Mouse (Mus musculus): ENCODE results near the gene Fam20c.

Gene Fam20c

GRCm38 (mm10) chr5:138820717-138821332 is 66.5 kb downstream of the Fam20c start:
- no peak for DNase-seq

GRCm38 (mm10) chr5:138825090-138825489 is 70.8 kb downstream of the Fam20c start:
- DNase-seq = no peak

GRCm38 (mm10) chr5:138833406-138833805 is 79.1 kb downstream of the Fam20c start:
- DNase-seq = no peak

- no peak for DNase-seq
Measured at GRCm38 (mm10) chr5:138834910-138835309, 80.6 kb downstream of the Fam20c start.

DNA sequence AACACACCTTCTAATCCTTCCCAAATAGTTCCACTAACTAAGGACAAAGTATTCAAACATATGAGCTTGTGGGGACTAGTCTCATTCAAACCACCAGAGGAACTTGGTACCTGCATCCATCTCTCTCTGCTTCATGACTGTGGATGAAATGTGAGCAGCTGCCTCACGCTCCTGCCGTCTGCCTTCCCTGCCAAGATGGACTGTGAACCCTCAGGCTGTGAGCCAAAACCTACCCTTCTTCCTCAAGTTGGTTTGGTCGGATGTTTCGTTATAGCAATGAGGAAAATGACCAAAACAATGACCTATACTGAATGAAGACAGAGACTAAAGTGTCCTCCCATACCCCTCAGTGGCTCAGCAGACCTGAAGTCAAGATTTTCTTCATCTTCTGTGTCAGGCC is 86.7 kb downstream of the Fam20c start:
- no peak for DNase-seq

GRCm38 (mm10) chr5:138843168-138843824 is 89.0 kb downstream of the Fam20c start:
- no peak for DNase-seq

- DNase-seq = no peak
Measured at GRCm38 (mm10) chr5:138846506-138846905, 92.2 kb downstream of the Fam20c start.

GRCm38 (mm10) chr5:138848102-138848501 is 93.8 kb downstream of the Fam20c start:
- peak; percentile 82 for DNase-seq

DNA sequence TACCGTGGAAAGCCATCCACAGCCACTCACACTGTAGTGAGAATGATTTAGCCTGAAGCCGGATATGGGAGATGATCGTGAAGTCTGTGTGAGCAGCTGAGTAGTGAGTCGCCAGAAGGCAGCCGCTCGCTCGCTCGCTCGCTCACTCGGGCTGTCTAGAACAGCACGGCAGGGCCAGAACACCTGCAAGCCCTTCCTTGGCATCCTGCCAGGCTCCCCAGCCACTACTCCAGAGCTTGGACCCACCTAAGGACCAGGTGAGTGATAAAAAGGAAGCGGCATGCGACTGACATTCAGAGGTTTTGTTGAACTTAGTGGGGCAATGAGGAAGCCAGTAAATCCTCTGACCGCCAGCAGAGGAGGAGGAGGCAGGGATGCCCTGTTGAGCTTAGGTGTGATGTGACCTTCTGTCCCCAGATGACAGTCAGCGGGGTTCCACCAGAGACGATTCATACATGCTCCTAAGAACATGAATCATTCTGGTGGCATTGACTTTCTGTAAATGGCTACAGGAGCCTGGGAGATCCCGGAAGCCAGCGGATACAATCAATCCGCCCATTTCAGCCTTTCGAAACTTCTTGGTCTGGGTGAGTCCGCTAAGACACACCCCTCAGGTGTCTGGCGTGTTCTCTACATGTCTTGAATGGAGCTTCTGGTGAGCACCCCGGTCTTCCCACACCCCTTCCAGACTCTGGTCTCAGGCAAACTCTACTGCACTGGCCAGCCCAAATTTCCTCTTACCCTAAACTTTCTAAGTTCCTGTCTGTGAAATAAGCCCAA is 95.6 kb downstream of the Fam20c start:
- DNase-seq = no peak

DNA sequence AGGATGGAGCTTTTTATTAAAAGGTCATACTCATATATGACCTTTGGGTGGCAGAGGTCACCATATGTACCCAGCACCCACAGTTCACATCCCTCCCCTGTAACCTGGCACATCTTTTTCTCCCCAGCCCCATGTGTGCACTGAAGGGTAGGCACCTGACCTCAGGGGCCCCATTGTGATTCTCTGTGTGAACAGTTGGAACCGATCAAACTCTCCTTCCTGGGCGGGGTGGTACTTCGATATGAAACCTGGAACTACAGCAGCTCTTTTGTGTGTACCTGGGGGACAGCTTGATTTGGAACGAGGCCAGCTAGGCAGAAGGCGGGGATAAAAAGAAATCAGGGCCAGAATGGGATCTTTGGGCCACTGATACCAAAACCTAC is 96.1 kb downstream of the Fam20c start:
- no peak for DNase-seq

DNA sequence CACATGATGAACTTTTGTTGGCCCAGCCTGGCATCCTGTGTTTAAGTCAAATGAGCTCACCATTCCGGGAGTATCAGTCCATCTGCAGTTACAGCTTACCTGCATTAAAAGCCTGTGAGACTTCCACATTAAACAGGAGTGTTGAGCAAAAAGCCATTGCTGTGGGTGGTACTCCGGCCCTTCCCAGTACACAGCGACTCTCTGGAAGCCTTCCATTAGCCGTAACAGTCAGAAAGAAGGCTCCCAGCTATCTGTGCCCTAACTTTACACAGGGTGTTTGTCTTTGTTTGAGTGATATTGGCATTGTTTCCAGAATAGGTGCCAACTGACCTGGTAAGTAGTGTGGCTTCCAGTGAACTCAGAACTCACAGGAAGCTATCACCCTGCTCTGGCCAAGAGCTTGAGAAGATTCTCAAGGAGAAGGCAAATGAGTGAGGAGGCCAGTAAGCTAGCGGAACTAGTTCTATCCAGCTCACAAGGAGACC is 97.0 kb downstream of the Fam20c start:
- DNase-seq = no peak

- no peak for DNase-seq
Measured at GRCm38 (mm10) chr5:138852151-138852550, 97.8 kb downstream of the Fam20c start.

GRCm38 (mm10) chr5:138853349-138853748 is 99.0 kb downstream of the Fam20c start:
- no peak for DNase-seq

DNA sequence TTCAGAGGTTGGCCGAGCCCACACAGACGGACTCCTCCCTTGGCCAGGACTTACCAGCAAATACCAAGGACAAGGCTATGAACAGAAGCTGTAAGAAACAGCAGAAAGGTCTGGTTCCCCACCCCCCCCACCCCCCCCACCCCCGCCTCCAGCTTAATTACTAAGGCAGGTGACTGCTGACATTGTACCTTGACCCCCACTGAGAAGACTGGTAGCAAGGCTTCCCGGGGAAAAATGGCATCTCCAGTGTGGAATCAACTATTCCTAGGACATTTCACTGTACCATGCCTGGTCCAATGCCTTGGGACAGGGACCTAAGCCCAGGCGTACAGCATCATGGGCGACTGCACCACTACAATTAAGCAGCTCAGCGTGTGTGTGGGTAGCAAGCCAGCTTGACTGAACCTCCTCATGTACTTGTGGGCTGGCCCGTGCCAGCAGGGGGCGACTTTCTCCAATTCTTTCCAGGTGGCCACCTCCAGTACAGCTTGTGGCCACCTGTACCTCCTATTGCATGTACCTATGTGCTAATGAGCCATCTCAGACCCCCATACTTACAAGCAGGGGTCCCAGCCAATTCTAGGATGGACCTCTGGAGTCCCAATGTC is 102.8 kb downstream of the Fam20c start:
- peak; percentile 65 for DNase-seq

- no peak for DNase-seq
Measured at GRCm38 (mm10) chr5:138857811-138858251, 103.5 kb downstream of the Fam20c start.
